Mouse (Mus musculus): ENCODE measurements around the gene Arhgef3.

GRCm38 (mm10) chr14:27160762-27161161 is 46.1 kb downstream of the Arhgef3 start:
- TF ChIP-seq POLR2A (IDR thresholded peaks at IDR 0.05; ENCODE audit: low read depth, low read length): no peak
- no peak for TF ChIP-seq CTCF (conservative IDR thresholded peaks at IDR 0.05; ENCODE audit: insufficient read depth, insufficient read length, low read depth, low read length)
